Mouse (Mus musculus) midbrain, embryonic 10.5 days (tissue): ENCODE measurements around the gene Ppp2r3a. TPM values are rescaled to one million over a fixed set of nuclear protein-coding genes. Genes with fewer than 3 reads are reported as not detected.

Experiments used
- DNase-seq: peaks from one replicate; pipeline ENCODE4 v3.0.0-alpha.2; 2017; ENCODE audit warnings: low spot score
- H3K27ac ChIP-seq: fragments of 300-500 bp; sonication (generic); replicated peaks from 2 replicates; pipeline ENCODE4 v1.5.1; 2016; ENCODE audit warnings: mild to moderate bottlenecking
- H3K27me3 ChIP-seq: fragments of 300-500 bp; sonication (generic); 2 replicates; pipeline ENCODE4 v1.6.1; 2016; ENCODE audit warnings: low read depth, mild to moderate bottlenecking; ENCODE audit not compliant: poor library complexity, severe bottlenecking
- H3K36me3 ChIP-seq: fragments of 300-500 bp; sonication (generic); 2 replicates; pipeline ENCODE4 v1.6.1; 2016; ENCODE audit warnings: mild to moderate bottlenecking, moderate library complexity
- H3K4me1 ChIP-seq: fragments of 300-500 bp; sonication (generic); 2 replicates; pipeline ENCODE4 v1.6.1; 2016
- H3K4me3 ChIP-seq: fragments of 300-500 bp; sonication (generic); 2 replicates; pipeline ENCODE4 v1.5.1; 2016; ENCODE audit warnings: mild to moderate bottlenecking, moderate library complexity
- H3K9me3 ChIP-seq: fragments of 300-500 bp; sonication (generic); replicated peaks from 2 replicates; pipeline ENCODE4 v1.6.1; 2016; ENCODE audit warnings: mild to moderate bottlenecking
- WGBS: fragments of 180-500 bp; shearing (Covaris S2); methylation state at CpG from one replicate; pipeline ENCODE4 v1.1.7; 2016; 5-methylcytosine and 5-hydroxymethylcytosine counted together
- polyA plus RNA-seq: library from polyadenylated mRNA; unstranded; fragments of >200 nt; fragmentation: Nextera tagmentation; extraction: Ambion mirVana; gene quantifications from 2 replicates; pipeline ENCODE4 v1.2.1, GENCODE M21; 2016

The Ppp2r3a gene
- polyA plus RNA-seq, 1 experiment from 2014 or later, result 8.0 TPM

DNA sequence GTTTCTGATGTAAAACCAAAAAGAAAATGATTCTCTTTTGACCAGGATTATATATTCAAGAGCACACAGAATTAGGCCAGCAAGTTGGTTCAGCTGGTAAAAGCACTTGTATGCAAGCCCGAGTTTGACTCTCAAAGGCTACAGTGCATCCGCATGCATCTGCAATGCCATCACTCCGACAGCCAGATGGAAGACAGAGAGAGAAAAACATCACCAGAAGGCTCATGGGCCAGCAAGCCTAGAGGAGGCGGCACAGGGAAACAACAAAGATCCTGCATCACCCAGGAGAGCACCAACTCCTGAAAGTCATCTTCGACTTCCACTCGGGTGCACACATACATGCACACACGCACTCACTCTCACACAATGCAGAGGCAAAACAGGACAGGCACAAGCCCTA is 4.1 kb downstream of the Ppp2r3a start:
- Histone ChIP-seq H3K36me3 (no peaks in the 10 kb centered on the region), H3K9me3 (no peaks in the 10 kb centered on the region), H3K4me1 (peaks cover 35% of the 10 kb centered on the region), H3K27ac (no peak overlapping the region), H3K27me3 (no peaks in the 10 kb centered on the region), H3K4me3 (no peak overlapping the region)
- no peak for DNase-seq
- 79% methylated on average over 7 of the region's 7 CpGs for WGBS

DNA sequence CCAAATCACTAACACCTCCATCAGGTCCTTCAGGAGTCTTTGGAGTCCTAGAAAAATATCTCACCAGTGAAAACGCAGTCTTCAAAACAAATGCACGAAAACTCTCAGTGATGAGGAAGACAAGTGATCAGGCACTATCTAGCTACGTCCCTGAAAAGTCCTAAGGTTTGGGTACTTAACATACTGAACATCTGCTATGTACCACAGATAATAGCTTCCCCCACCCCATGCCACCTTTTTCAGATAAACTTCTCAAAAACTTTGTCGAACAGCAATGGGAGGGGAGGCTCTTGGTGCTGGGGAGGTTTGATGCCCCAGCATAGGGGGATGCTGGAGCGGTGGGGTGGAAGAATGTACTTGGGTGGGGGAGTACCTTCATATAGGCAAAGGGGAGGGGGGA is 6.1 kb downstream of the Ppp2r3a start:
- H3K4me1 ChIP-seq, result peaks cover 23% of the 10 kb centered on the region
- 92% methylated on average over 5 of the region's 5 CpGs for WGBS

DNA sequence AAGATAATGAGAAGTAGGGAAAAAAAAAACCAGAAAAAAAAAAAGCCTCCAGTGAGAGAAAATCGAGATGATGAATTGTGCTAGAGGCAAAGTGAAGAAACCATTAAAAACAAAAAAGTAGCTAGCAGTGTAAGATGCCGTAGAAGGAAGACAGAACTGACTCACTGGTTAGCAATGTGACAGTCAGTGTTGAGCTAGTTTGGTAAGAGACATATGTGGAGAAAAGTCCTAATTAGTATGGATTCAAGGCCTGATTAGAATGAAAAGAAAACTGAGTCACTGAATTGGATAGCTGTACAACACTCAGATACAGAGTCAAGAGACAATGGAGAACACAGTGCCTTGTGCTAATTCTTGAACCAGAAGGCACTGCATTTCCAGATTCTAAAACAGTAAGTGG is 7.9 kb downstream of the Ppp2r3a start:
- 85% methylated on average over 2 of the region's 2 CpGs for WGBS
- Histone ChIP-seq H3K27me3 (no peaks in the 10 kb centered on the region), H3K9me3 (no peaks in the 10 kb centered on the region), H3K36me3 (no peaks in the 10 kb centered on the region), H3K4me3 (no peak overlapping the region), H3K4me1 (0 out of 2 replicates have a peak, but pooled peaks cover 6% of the 10 kb centered on the region), H3K27ac (no peak overlapping the region)
- DNase-seq, result no peak

More for the DNA sequence above, 6.1 kb downstream of the Ppp2r3a start:
- Histone ChIP-seq H3K9me3 (no peaks in the 10 kb centered on the region), H3K4me3 (no peak overlapping the region), H3K36me3 (no peaks in the 10 kb centered on the region), H3K27me3 (no peaks in the 10 kb centered on the region), H3K27ac (no peak overlapping the region)
- DNase-seq, result no peak

DNA sequence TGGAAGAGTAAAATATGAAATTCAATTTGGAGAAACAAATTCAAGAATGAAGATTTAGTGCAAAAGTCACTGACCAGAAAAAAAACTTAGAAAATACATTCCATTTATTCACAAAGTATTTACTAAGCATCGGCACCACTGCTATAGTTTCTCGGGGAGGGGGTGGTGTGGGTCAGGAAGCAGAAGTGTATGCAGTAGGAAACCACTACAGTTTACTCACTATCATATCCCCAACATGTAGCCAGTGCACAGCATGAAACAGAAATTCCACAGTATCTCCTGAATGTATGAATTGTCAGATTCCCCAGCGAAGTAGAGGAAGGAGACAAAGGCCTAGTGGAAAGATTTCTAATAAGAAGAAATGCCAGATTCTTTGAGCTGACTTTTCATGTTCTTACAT is 11.4 kb downstream of the Ppp2r3a start:
- WGBS, result 88% methylated on average over 3 of the region's 3 CpGs
- H3K9me3 ChIP-seq, result no peaks in the 10 kb centered on the region
- no peak overlapping the region for H3K4me3 ChIP-seq
- H3K27me3 ChIP-seq, result no peaks in the 10 kb centered on the region
- DNase-seq, result no peak
- H3K36me3 ChIP-seq, result no peaks in the 10 kb centered on the region
- no peak overlapping the region for H3K27ac ChIP-seq
- H3K4me1 ChIP-seq, result no peaks in the 10 kb centered on the region

DNA sequence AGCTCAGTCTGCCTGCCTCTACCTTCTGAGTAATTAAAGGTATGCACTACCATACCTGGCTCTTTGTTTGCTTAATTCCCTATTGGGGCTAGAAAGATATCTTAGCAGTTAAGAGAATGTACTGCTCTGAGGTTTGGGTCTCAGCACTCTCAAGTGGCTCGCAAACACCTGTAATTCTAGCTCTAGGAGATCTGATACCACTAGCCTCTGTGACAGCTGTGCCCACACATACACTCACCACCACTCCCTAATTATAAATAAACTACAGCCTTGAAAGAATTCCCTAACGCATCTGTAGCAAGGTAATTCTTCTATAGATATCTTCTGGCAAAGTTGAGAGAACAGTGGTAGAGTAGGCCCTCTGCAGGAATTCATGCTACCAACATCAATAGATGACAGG is 15.8 kb downstream of the Ppp2r3a start:
- Histone ChIP-seq H3K4me1 (no peaks in the 10 kb centered on the region), H3K9me3 (no peaks in the 10 kb centered on the region), H3K4me3 (no peak overlapping the region), H3K36me3 (no peaks in the 10 kb centered on the region), H3K27me3 (no peaks in the 10 kb centered on the region), H3K27ac (no peak overlapping the region)
- 84% methylated on average over 2 of the region's 2 CpGs for WGBS
- DNase-seq, result no peak

DNA sequence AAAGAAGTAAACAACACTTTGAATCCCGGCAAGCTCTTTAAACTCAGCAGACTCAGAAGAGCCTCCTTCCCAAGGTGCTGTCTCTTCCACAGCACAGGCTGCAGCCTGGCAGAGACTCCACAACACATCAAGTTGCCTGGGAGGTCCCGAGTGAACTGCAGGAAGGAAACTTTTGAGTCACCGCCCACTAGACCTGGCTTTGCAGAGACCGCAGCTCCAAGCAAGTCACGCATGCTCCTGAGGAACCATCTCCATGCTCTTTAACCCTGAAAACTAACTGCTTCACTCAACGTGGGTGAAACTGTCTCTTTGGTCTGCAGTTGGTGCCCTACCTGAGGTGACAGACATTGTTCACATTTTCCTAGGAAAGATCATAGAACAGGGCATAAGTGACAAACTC is 19.6 kb downstream of the Ppp2r3a start:
- H3K27ac ChIP-seq, result no peak overlapping the region
- H3K27me3 ChIP-seq, result no peaks in the 10 kb centered on the region
- no peak overlapping the region for H3K4me3 ChIP-seq
- WGBS, result 81% methylated on average over 6 of the region's 6 CpGs
- no peaks in the 10 kb centered on the region for H3K4me1 ChIP-seq
- H3K9me3 ChIP-seq, result no peaks in the 10 kb centered on the region
- H3K36me3 ChIP-seq, result no peaks in the 10 kb centered on the region
- no peak for DNase-seq

DNA sequence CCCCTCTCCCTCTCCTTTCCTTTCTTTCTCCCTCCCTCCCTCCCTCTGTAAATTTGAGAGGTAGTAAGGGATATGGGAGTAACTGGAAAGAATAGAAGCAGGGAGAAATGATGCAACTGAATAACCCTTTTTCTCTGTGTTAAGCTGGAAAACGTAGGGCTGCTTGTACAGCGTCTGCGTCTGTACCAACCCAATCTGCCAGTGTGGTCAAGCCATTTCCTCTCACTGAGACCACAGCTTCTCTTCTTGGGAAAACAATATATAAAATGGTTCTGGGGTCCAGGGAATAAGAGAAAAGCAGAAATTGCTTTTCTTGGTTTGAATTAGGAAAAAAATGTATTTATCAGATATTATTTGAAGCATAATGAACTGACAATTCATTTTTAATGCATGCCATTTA is 21.6 kb downstream of the Ppp2r3a start:
- H3K9me3 ChIP-seq, result no peaks in the 10 kb centered on the region
- H3K4me1 ChIP-seq, result no peaks in the 10 kb centered on the region
- H3K27me3 ChIP-seq, result no peaks in the 10 kb centered on the region
- no peak overlapping the region for H3K4me3 ChIP-seq
- H3K36me3 ChIP-seq, result no peaks in the 10 kb centered on the region
- DNase-seq, result no peak
- WGBS, result 88% methylated on average over 3 of the region's 3 CpGs
- H3K27ac ChIP-seq, result no peak overlapping the region

DNA sequence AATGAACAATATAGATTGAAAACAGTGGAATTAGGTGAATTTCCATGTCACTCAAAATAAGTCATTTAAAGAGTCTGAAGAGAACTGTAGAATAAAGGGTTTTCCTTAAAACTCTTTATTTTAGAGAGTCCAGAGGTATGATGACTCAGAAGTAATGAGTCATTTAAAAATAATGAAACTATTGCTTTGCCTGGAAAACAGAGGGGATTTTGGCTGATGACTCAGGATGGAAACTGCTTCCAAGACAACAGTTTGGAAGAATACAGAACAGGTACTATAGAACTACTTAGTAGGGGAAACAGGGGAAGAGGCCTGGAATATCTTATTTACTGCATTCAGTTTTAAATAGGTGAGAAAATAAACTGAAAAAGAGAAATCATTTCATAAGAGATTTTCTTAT is 22.7 kb downstream of the Ppp2r3a start:
- no peaks in the 10 kb centered on the region for H3K9me3 ChIP-seq
- no peaks in the 10 kb centered on the region for H3K36me3 ChIP-seq
- no peak overlapping the region for H3K4me3 ChIP-seq
- H3K27me3 ChIP-seq, result no peaks in the 10 kb centered on the region
- no peak overlapping the region for H3K27ac ChIP-seq
- H3K4me1 ChIP-seq, result no peaks in the 10 kb centered on the region
- no peak for DNase-seq

DNA sequence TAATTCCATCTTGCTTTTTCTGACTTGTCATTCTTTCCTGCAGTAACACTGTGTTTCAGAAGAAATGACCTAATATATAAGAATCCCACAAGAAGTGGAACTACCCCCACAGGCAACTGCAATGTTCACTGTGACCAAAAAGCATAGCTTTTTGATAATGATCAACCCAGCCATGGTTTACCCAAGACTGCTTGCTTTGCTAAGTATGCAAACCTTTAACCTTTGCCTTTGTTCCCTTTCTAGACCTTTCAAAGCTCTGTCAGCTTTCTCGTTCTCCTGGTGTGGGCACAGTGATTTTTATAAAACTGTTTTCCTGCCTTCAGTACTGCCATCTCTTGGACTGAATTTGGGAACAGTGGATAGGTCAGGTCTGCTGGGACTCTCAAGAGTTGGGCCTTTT is 43.6 kb downstream of the Ppp2r3a start:
- WGBS, result 32% methylated on average over 1 of the region's 1 CpGs
- no peak for DNase-seq

DNA sequence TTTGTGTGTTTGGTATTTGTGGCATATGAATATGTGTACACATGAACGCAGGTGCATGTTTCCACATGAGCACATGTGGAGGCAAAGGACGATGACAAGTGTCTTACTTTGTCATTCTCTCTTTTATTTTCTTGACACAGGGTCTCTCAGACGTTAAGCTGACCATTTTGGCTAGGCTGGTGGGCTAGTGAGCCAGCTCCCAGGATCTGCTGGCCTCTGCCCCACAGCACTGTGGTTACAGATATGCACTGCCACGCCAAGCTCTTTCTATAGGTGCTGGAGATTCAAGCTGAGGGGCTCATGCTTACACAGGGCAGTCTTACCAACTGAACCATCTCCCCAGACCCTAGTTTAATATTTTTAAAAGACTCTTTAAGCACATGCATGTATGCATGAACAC is 45.1 kb downstream of the Ppp2r3a start:
- no peaks in the 10 kb centered on the region for H3K36me3 ChIP-seq
- DNase-seq, result no peak
- peaks cover 14% of the 10 kb centered on the region for H3K4me1 ChIP-seq
- WGBS, result 87% methylated on average over 4 of the region's 4 CpGs
- no peaks in the 10 kb centered on the region for H3K9me3 ChIP-seq
- no peak overlapping the region for H3K4me3 ChIP-seq
- no peaks in the 10 kb centered on the region for H3K27me3 ChIP-seq
- no peak overlapping the region for H3K27ac ChIP-seq

More for the DNA sequence above, 43.6 kb downstream of the Ppp2r3a start:
- H3K27ac ChIP-seq, result no peak overlapping the region
- H3K9me3 ChIP-seq, result no peaks in the 10 kb centered on the region
- H3K4me3 ChIP-seq, result no peak overlapping the region
- H3K36me3 ChIP-seq, result no peaks in the 10 kb centered on the region
- H3K4me1 ChIP-seq, result peaks cover 14% of the 10 kb centered on the region
- no peaks in the 10 kb centered on the region for H3K27me3 ChIP-seq

DNA sequence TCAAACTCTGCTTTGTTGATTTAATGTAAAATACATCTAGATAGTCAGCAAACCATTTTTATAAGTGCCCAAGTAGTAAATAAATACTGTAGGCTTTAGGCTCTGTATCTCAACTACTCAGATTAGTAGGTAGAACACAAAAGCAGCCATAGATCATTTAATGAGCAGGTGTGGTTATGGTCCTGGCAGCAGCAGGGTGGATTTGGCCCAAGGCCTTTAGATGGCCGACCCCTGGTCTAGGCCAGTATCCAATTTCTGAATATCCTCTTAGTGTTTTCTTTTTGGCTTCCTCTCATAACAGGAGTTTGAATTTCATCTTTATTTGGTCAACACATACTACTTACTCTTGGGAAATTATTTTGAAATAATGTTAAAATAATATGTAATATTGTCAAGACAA is 46.4 kb downstream of the Ppp2r3a start:
- Histone ChIP-seq H3K9me3 (no peaks in the 10 kb centered on the region), H3K27me3 (no peaks in the 10 kb centered on the region), H3K27ac (no peak overlapping the region), H3K36me3 (no peaks in the 10 kb centered on the region), H3K4me3 (no peak overlapping the region), H3K4me1 (peaks cover 14% of the 10 kb centered on the region)
- DNase-seq, result no peak
- WGBS, result 85% methylated on average over 1 of the region's 1 CpGs

DNA sequence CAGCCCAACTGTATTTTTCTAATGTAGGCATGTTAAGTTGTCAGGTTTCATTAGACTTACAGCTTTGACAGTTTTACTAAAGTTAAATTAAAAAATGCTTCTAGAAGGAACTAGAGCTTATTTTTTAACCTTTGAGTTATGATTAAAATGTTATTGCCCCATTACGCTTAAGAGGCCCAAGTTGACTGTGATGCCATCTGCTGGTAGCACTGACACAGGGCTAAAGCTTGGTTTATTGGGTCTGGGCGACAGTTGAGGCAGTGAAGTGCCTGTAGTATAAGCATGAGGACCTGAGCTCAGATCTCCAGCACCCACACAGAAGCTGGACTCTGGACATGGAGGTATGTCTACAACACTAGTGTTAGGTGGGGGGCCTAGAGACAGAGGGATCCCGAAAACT is 47.5 kb downstream of the Ppp2r3a start:
- Histone ChIP-seq H3K36me3 (no peaks in the 10 kb centered on the region), H3K4me3 (no peak overlapping the region), H3K27ac (no peak overlapping the region), H3K9me3 (no peaks in the 10 kb centered on the region), H3K4me1 (peaks cover 14% of the 10 kb centered on the region), H3K27me3 (no peaks in the 10 kb centered on the region)
- WGBS, result 85% methylated on average over 3 of the region's 3 CpGs
- no peak for DNase-seq

DNA sequence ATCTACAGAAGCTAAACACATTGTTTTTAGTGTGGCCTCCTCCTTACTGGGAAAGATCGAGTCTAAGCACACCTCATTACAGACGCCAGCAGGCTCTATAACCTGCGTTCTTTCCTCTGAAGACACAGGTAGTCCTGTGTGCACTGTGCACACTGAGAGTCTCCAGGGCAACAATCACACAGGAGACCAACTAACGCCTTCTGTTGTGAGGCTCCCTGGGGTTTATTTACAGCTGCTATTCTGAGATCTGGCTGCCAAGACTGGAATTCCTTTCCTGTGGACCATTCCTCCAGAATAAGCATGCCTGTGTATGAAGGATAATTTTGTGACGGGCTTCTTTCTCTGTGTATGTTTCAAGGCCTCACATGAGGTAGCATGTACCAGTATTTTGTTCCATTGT is 51.0 kb downstream of the Ppp2r3a start:
- no peak overlapping the region for H3K27ac ChIP-seq
- DNase-seq, result no peak

DNA sequence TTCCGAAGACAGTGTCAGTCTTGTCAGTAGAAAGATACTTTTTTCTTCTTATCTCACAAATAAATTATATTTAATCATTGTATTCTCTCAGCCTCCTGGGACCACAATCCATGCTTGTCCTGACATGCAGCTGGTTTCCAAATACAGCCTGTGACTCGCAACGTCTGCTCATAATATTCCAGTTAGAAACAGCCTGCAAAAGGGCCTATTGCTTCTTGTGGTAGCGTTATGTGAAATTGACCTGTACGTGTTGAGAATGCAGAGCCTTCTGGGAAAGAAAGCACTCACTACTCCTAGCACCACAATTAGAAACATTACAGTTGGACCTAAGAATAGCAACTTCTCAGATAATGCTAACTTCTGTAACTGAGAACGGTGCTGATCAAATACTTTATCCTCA is 52.8 kb downstream of the Ppp2r3a start:
- Histone ChIP-seq H3K36me3 (no peaks in the 10 kb centered on the region), H3K27me3 (no peaks in the 10 kb centered on the region), H3K27ac (no peak overlapping the region), H3K4me1 (no peaks in the 10 kb centered on the region), H3K9me3 (no peaks in the 10 kb centered on the region), H3K4me3 (no peak overlapping the region)
- WGBS, result 90% methylated on average over 6 of the region's 6 CpGs
- DNase-seq, result no peak

More for the DNA sequence above, 51.0 kb downstream of the Ppp2r3a start:
- no peaks in the 10 kb centered on the region for H3K36me3 ChIP-seq
- H3K4me3 ChIP-seq, result no peak overlapping the region
- H3K9me3 ChIP-seq, result no peaks in the 10 kb centered on the region
- H3K27me3 ChIP-seq, result no peaks in the 10 kb centered on the region
- H3K4me1 ChIP-seq, result no peaks in the 10 kb centered on the region
- WGBS, result 65% methylated on average over 5 of the region's 5 CpGs
